Mouse (Mus musculus) gastrocnemius, adult 8-10 months (tissue): Measurements from ENCODE around the gene Gtf2a2. TPM values are rescaled to one million over a fixed set of nuclear protein-coding genes. Genes with fewer than 3 reads are reported as not detected.

Experiments used
- DNase-seq, 2 experiments: peaks; one replicate each; pipeline ENCODE4 v3.0.0; 2022; ENCODE audit warnings: low spot score in 2 of 2
- total RNA-seq, 4 experiments: library from RNA; stranded (reverse); gene quantifications; 2 replicates each; pipeline ENCODE4 v1.2.4; 2022

Gtf2a2 gene
- total RNA-seq, 4 experiments from 2014 or later = 51.5 to 60.3 (median 56.9) TPM

- DNase-seq = no peak
These were observed 41.1 kb downstream of the Gtf2a2 start for GRCm38 (mm10) chr9:70053411-70053810.

GRCm38 (mm10) chr9:70062012-70062411 is 49.7 kb downstream of the Gtf2a2 start:
- DNase-seq = no peak

- DNase-seq = no peak
These were observed 55.1 kb downstream of the Gtf2a2 start for GRCm38 (mm10) chr9:70067497-70067896.

GRCm38 (mm10) chr9:70069961-70070435 is 57.6 kb downstream of the Gtf2a2 start:
- no peak for DNase-seq

- no peak for DNase-seq
These were observed 60.0 kb downstream of the Gtf2a2 start for GRCm38 (mm10) chr9:70072387-70072786.

Other genes with a start within 250 kb of the Gtf2a2 start
- 10 to 100 TPM; 77.2 to 83.2 (median 79.7) TPM for gene Bnip2, start 23.1 kb upstream of the Gtf2a2 start, total RNA-seq
- not detected for gene Gcnt3, start 25.5 kb downstream of the Gtf2a2 start, total RNA-seq
- gene Fam81a, start 130.0 kb downstream of the Gtf2a2 start, total RNA-seq = under 1 TPM; 0.68 to 0.97 (median 0.85) TPM
- 1 to 10 TPM; 4.7 to 8.3 (median 5.3) TPM for gene Myo1e, start 194.8 kb downstream of the Gtf2a2 start, total RNA-seq